Mouse (Mus musculus): ENCODE data around the gene Eps8l1. TPM values are rescaled to one million over a fixed set of nuclear protein-coding genes. Genes with fewer than 3 reads are reported as not detected.

The Eps8l1 gene
- total and polyA plus RNA-seq, 3 experiments = 0.01 to 0.19 TPM; not detected in 1

- H3K36me3 ChIP-seq (ENCODE audit: control insufficient read depth in 1 of 2, insufficient read depth in 2 of 2, low read length in 2 of 2) = peaks cover 0 to 11% of the 10 kb centered on the region in 2 experiments; a peak in 2 of 4 replicates
- H3K27ac ChIP-seq (ENCODE audit: control insufficient read depth, low read depth, low read length) = peak overlapping the region; percentile 88
- H3K9me3 ChIP-seq (replicated peaks; ENCODE audit: insufficient read depth, low read length) = no peaks in the 10 kb centered on the region
- peak overlapping the region; percentile 74 to 76 for H3K4me3 ChIP-seq (ENCODE audit: control insufficient read depth in 1 of 2, insufficient read depth in 1 of 2, low read depth in 2 of 2, low read length in 2 of 2)
- TF ChIP-seq TBP (IDR thresholded peaks at IDR 0.05; ENCODE audit: low read depth, low read length) (peak; percentile 39; the same call in 1 of the 2 replicates), ZC3H11A (IDR thresholded peaks at IDR 0.05; ENCODE audit: low read depth, low read length) (no peak), RCOR1 (IDR thresholded peaks at IDR 0.05; ENCODE audit: low read depth, low read length) (peak; percentile 42; the same call in 1 of the 2 replicates), POLR2A (IDR thresholded peaks at IDR 0.05; ENCODE audit: control insufficient read depth in 1 of 2, insufficient read depth in 1 of 2, low read depth in 1 of 2, low read length in 2 of 2, poor library complexity in 1 of 2) (peak in 1 of 2 experiments; percentile 36; a peak in 1 of 4 replicates), UBTF (IDR thresholded peaks at IDR 0.05; ENCODE audit: borderline replicate concordance, insufficient read depth, low read depth, low read length) (0 out of 2 replicates have a peak, but pooled peaks have one; percentile 47), MAX (IDR thresholded peaks at IDR 0.05; ENCODE audit: low read length) (peak; percentile 37), POLR2AphosphoS2 (IDR thresholded peaks at IDR 0.05; ENCODE audit: low read length) (no peak; the same call in 1 of the 2 replicates), BHLHE40 (IDR thresholded peaks at IDR 0.05; ENCODE audit: borderline replicate concordance, low read depth, low read length) (0 out of 2 replicates have a peak, but pooled peaks have one; percentile 5), MXI1 (IDR thresholded peaks at IDR 0.05; ENCODE audit: low read depth, low read length) (peak; percentile 65; the same call in 1 of the 2 replicates), GATA1 (IDR thresholded peaks at IDR 0.05; ENCODE audit: low read depth, low read length) (0 out of 2 replicates have a peak, but pooled peaks have one; percentile 10), SMC3 (IDR thresholded peaks at IDR 0.05; ENCODE audit: low read depth, low read length) (peak; percentile 15), MYC (IDR thresholded peaks at IDR 0.05; ENCODE audit: low read depth, low read length) (peak; percentile 56; the same call in 1 of the 2 replicates), ELF1 (IDR thresholded peaks at IDR 0.05; ENCODE audit: low read depth, low read length) (no peak), EP300 (IDR thresholded peaks at IDR 0.05; ENCODE audit: low read depth in 1 of 2, low read length in 2 of 2) (no peak; a peak in 3 of 4 replicates), NELFE (IDR thresholded peaks at IDR 0.05; ENCODE audit: low read depth, low read length) (peak; percentile 29; the same call in 1 of the 2 replicates), USF1 (IDR thresholded peaks at IDR 0.05; ENCODE audit: low read depth, low read length) (0 out of 2 replicates have a peak, but pooled peaks have one; percentile 13), ZMIZ1 (IDR thresholded peaks at IDR 0.05; ENCODE audit: low read depth, low read length) (0 out of 2 replicates have a peak, but pooled peaks have one; percentile 46), NRF1 (IDR thresholded peaks at IDR 0.05; ENCODE audit: insufficient read depth, low read depth, low read length, poor library complexity, severe bottlenecking) (peak; percentile 42; the same call in 1 of the 2 replicates), SIN3A (IDR thresholded peaks at IDR 0.05; ENCODE audit: low read length) (peak; percentile 73), KAT2A (conservative IDR thresholded peaks at IDR 0.05; ENCODE audit: low read depth, low read length) (peak; percentile 28; the same call in 1 of the 2 replicates), MYB (IDR thresholded peaks at IDR 0.05; ENCODE audit: low read depth, low read length) (no peak), JUND (IDR thresholded peaks at IDR 0.05; ENCODE audit: low read depth, low read length) (no peak), MAFK (IDR thresholded peaks at IDR 0.05; ENCODE audit: borderline replicate concordance, low read depth, low read length) (no peak), HCFC1 (IDR thresholded peaks at IDR 0.05; ENCODE audit: low read depth, low read length) (peak; percentile 48; the same call in 1 of the 2 replicates), ETS1 (IDR thresholded peaks at IDR 0.05; ENCODE audit: low read depth, low read length) (0 out of 2 replicates have a peak, but pooled peaks have one; percentile 18), TCF12 (IDR thresholded peaks at IDR 0.05; ENCODE audit: low read depth, low read length) (no peak; the same call in 1 of the 2 replicates)
- peak overlapping the region; percentile 80 for H3K9ac ChIP-seq (ENCODE audit: control insufficient read depth, low read depth, low read length, poor library complexity, severe bottlenecking)
- H3K4me1 ChIP-seq (ENCODE audit: control insufficient read depth in 1 of 2, insufficient read depth in 2 of 2, low read length in 2 of 2) = peaks cover 2 to 24% of the 10 kb centered on the region in 2 experiments; a peak in 3 of 4 replicates
- DNase-seq (ENCODE audit: low read depth, low spot score) = peak; percentile 88
- no peaks in the 10 kb centered on the region for H3K27me3 ChIP-seq (ENCODE audit: control insufficient read depth in 1 of 2, insufficient read depth in 2 of 2, low read length in 2 of 2)
- H3K79me2 ChIP-seq (ENCODE audit: control insufficient read depth, insufficient read depth, low read length, poor library complexity) = peaks cover 12% of the 10 kb centered on the region
These were observed 60.9 kb downstream of the Eps8l1 start for GRCm38 (mm10) chr7:4521231-4522003.

All from MEL (cell line).